Mouse (Mus musculus) stomach, embryonic 14.5 days (tissue): ENCODE measurements around the gene Vash1. TPM values are rescaled to one million over a fixed set of nuclear protein-coding genes. Genes with fewer than 3 reads are reported as not detected.
A peak's percentile ranks its signal among the peaks of the same experiment; 100 is the strongest.

Experiments used
- ATAC-seq: fragments of 200-750 bp; cut with Nextera tagmentation; 2 replicates; pipeline ENCODE4 v1.8.0; 2017; ENCODE audit warnings: low read depth, moderate TSS enrichment; ENCODE audit not compliant: insufficient number of reproducible peaks, insufficient read depth, low FRiP score
- H3K27ac ChIP-seq: fragments of 300-500 bp; sonication (generic); 2 replicates; pipeline ENCODE4 v1.5.1; 2014; ENCODE audit warnings: mild to moderate bottlenecking, low read length, moderate library complexity, mixed read lengths
- H3K27me3 ChIP-seq: fragments of 300-500 bp; sonication (generic); 2 replicates; pipeline ENCODE4 v1.6.1; 2014; ENCODE audit warnings: low read length, control low read depth, mixed read lengths; ENCODE audit not compliant: control insufficient read depth, insufficient read depth
- H3K36me3 ChIP-seq: fragments of 300-500 bp; sonication (generic); 2 replicates; pipeline ENCODE4 v1.6.1; 2014; ENCODE audit warnings: mild to moderate bottlenecking, control low read depth, low read length, moderate library complexity, mixed read lengths; ENCODE audit not compliant: control insufficient read depth, insufficient read depth
- H3K4me1 ChIP-seq: fragments of 300-500 bp; sonication (generic); 2 replicates; pipeline ENCODE4 v1.6.1; 2014; ENCODE audit warnings: low read length, control low read depth, mixed read lengths; ENCODE audit not compliant: control insufficient read depth, insufficient read depth
- H3K4me2 ChIP-seq: fragments of 300-500 bp; sonication (generic); replicated peaks from 2 replicates; pipeline ENCODE4 v1.6.1; 2014; ENCODE audit warnings: low read depth, low read length, control low read depth
- H3K4me3 ChIP-seq: fragments of 300-500 bp; sonication (generic); 2 replicates; pipeline ENCODE4 v1.5.1; 2014; ENCODE audit warnings: low read depth, low read length, control low read depth
- H3K9ac ChIP-seq: fragments of 300-500 bp; sonication (generic); replicated peaks from 2 replicates; pipeline ENCODE4 v1.6.1; 2014; ENCODE audit warnings: low read depth, mild to moderate bottlenecking, control low read depth, low read length, moderate library complexity, mixed read lengths
- H3K9me3 ChIP-seq: fragments of 300-500 bp; sonication (generic); 2 replicates; pipeline ENCODE4 v1.6.1; 2016; ENCODE audit warnings: low read depth, low read length, control low read depth; ENCODE audit not compliant: control insufficient read depth
- WGBS: fragments of 180-500 bp; shearing (Covaris S2); extraction: QIAGEN DNeasy Blood & Tissue Kit; methylation state at CpG from one replicate; pipeline ENCODE4 v1.1.7; 2014; 5-methylcytosine and 5-hydroxymethylcytosine counted together
- polyA plus RNA-seq: library from polyadenylated mRNA; unstranded; fragments of >200 nt; fragmentation: Nextera tagmentation; extraction: Ambion mirVana; gene quantifications from 2 replicates; pipeline ENCODE4 v1.2.1, GENCODE M21; 2014

The Vash1 gene
- polyA plus RNA-seq, 1 experiment from 2014 or later: 12.2 TPM

DNA sequence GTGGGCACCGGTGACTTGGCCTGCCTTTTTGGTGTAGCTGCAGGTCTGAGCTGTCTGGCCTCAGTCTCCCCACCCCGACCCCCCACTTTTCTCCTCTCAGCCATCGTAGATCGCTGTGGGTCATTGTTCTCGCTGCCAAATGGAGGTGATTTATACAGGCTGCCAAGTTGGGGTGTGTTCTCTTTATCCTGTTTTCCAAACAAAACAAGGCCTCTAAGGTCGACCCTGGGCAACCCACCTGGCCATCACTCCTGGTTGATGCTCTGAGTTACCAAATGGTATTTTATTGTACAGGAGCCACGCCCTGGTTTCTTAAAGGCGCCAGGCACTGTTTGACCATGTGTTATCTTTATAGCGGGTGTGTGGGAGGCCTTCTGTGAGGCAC lies 1.0 kb downstream of the Vash1 start:
- H3K9me3 ChIP-seq: peaks cover under 1% of the 10 kb centered on the region; the same call in 1 of the 2 replicates
- H3K27me3 ChIP-seq: no peaks in the 10 kb centered on the region
- ATAC-seq: no peak
- H3K4me2 ChIP-seq: peak overlapping the region; percentile 100
- peak overlapping the region; percentile 81; the same call in 1 of the 2 replicates for H3K27ac ChIP-seq
- H3K4me1 ChIP-seq: 0 out of 2 replicates have a peak, but pooled peaks cover 4% of the 10 kb centered on the region
- 4% methylated on average over 9 of the region's 9 CpGs for WGBS
- peak overlapping the region; percentile 73 for H3K9ac ChIP-seq
- H3K36me3 ChIP-seq: no peaks in the 10 kb centered on the region
- H3K4me3 ChIP-seq: peak overlapping the region; percentile 77

DNA sequence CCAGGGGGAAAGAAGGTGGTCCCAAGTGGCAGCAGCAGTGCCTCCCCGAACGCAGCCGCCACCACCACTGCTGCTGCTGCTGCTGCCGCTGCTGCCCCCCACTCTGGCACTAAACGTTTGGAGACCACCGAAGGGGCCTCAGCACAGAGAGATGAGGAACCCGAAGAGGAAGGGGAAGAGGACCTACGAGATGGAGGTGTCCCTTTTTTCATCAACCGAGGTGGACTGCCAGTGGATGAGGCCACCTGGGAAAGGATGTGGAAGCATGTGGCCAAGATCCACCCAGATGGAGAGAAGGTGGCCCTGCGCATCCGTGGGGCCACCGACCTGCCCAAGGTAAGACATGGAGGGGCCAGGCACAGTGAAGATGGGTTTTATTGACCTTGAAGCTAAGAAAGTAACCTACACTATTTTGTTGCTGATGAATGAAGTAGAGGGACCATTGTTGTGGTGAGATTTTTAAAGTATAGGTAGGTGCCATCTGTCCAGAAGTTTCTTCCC lies 1.5 kb downstream of the Vash1 start:
- 29% methylated on average over 12 of the region's 12 CpGs for WGBS
- Histone ChIP-seq H3K4me2 (peak overlapping the region; percentile 100), H3K4me1 (0 out of 2 replicates have a peak, but pooled peaks cover 4% of the 10 kb centered on the region), H3K36me3 (no peaks in the 10 kb centered on the region), H3K27me3 (no peaks in the 10 kb centered on the region), H3K27ac (no peak overlapping the region; the same call in 1 of the 2 replicates), H3K4me3 (peak overlapping the region; percentile 77), H3K9ac (peak overlapping the region; percentile 10; the same call in 1 of the 2 replicates), H3K9me3 (no peaks in the 10 kb centered on the region)
- ATAC-seq: no peak; the same call in 1 of the 2 replicates

DNA sequence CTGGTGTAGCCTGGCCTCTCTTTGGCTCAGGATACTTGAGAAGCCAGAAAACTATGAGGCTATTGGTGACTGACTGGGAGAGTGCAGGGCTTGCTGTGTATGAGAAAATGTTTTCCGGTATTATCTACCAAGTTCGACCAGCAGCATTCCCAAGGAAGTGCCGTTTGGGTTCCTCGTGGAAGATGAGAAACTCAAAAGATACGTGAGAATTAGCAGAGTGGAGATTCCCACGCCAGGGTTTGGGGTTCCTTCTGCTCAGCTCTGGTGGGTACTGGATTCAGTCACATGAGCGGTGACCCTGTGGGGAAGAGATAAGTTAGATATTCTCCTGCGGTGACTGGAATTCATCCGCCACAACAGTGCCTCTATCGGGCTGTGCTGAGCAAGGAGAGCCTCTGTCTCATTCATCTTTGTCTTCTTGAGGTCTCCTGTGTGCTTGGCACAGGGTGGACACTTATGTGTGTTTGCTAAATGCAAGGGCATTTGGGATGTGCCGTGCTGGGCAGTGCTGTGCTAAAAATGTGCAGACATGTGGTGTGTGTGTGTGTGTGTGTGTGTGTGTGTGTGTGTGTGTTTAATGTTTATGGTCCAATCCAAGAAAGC lies 2.2 kb downstream of the Vash1 start:
- H3K4me1 ChIP-seq: 0 out of 2 replicates have a peak, but pooled peaks cover 4% of the 10 kb centered on the region
- no peak overlapping the region; the same call in 1 of the 2 replicates for H3K27ac ChIP-seq
- peak overlapping the region; percentile 77 for H3K4me3 ChIP-seq
- H3K9ac ChIP-seq: peak overlapping the region; percentile 10; the same call in 1 of the 2 replicates
- no peaks in the 10 kb centered on the region for H3K27me3 ChIP-seq
- ATAC-seq: no peak; the same call in 1 of the 2 replicates
- no peaks in the 10 kb centered on the region for H3K36me3 ChIP-seq
- WGBS: 23% methylated on average over 11 of the region's 11 CpGs
- H3K4me2 ChIP-seq: peak overlapping the region; percentile 100
- H3K9me3 ChIP-seq: no peaks in the 10 kb centered on the region

DNA sequence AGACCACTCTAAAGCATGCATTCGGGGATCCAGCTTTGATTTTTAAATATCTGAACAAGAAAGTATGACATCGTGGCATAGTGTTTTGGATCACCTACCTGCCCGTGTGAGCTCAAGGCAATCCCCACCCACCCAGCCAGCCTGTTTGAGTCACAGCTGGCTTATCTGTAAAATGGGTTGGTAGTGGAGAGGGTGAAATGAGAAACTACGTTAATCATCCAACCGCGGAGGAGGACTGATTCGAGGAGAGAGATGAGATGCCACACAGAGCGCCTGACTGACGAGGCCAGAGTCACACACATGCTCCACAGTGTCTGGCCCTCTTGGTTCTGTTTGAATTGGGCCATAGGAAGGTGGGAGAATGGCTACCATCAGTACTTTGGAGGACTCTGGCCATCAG lies 3.1 kb downstream of the Vash1 start:
- no peaks in the 10 kb centered on the region for H3K27me3 ChIP-seq
- ATAC-seq: no peak
- no peak overlapping the region for H3K27ac ChIP-seq
- 0 out of 2 replicates have a peak overlapping the region, but pooled peaks have one; percentile 0 for H3K4me3 ChIP-seq
- no peak overlapping the region for H3K9ac ChIP-seq
- no peaks in the 10 kb centered on the region for H3K9me3 ChIP-seq
- H3K4me1 ChIP-seq: 0 out of 2 replicates have a peak, but pooled peaks cover 4% of the 10 kb centered on the region
- H3K36me3 ChIP-seq: no peaks in the 10 kb centered on the region
- 76% methylated on average over 9 of the region's 9 CpGs for WGBS
- 0 out of 2 replicates have a peak overlapping the region, but pooled peaks have one; percentile 10 for H3K4me2 ChIP-seq

DNA sequence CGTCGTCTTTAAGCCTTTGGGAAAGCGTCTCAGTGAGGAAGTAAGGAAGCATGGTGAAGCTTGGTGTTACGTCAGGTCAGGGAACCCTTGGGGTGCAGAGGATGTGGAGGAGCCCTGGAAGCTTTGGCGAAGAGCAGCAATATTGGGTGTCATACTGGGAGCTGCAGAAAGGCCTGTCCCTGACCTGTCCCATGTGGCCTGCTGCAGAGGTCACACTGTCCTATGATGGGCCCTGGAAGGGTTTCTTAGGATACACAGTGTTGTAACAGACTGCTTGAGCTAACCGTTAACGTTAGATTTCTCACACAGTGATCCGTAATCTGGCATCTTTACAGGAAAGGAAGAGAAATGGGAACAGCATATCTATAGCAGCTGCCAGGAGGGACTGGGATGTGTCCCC lies 3.7 kb downstream of the Vash1 start:
- 76% methylated on average over 8 of the region's 8 CpGs for WGBS
- ATAC-seq: no peak
- Histone ChIP-seq H3K9me3 (no peaks in the 10 kb centered on the region), H3K36me3 (no peaks in the 10 kb centered on the region), H3K27me3 (no peaks in the 10 kb centered on the region), H3K9ac (no peak overlapping the region), H3K27ac (no peak overlapping the region), H3K4me2 (0 out of 2 replicates have a peak overlapping the region, but pooled peaks have one; percentile 10), H3K4me3 (0 out of 2 replicates have a peak overlapping the region, but pooled peaks have one; percentile 0), H3K4me1 (0 out of 2 replicates have a peak, but pooled peaks cover 4% of the 10 kb centered on the region)

DNA sequence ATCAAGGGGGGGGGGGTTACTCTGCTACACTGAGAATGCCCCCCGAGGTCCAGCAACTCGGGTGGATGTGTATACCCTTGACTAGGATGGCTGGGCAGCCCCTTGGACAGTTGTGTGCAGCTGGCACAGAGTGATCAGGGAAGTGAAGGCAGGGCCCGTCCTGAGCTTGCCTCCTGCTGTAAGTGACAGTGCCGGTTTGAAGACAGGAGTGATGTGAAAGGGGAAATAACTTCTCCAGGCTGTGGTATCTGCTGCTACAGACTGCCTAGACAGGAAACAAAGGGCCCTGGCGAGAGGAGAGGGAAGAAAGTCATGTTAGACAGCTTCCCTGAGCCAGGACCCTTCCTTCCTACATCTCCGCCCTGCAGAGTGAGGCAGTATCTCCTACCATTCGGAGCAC lies 5.2 kb downstream of the Vash1 start:
- H3K4me3 ChIP-seq: no peak overlapping the region
- H3K4me1 ChIP-seq: 0 out of 2 replicates have a peak, but pooled peaks cover 4% of the 10 kb centered on the region
- no peaks in the 10 kb centered on the region for H3K9me3 ChIP-seq
- H3K36me3 ChIP-seq: no peaks in the 10 kb centered on the region
- no peaks in the 10 kb centered on the region for H3K27me3 ChIP-seq
- no peak for ATAC-seq
- H3K9ac ChIP-seq: no peak overlapping the region
- WGBS: 75% methylated on average over 7 of the region's 7 CpGs
- no peak overlapping the region for H3K4me2 ChIP-seq
- no peak overlapping the region for H3K27ac ChIP-seq

DNA sequence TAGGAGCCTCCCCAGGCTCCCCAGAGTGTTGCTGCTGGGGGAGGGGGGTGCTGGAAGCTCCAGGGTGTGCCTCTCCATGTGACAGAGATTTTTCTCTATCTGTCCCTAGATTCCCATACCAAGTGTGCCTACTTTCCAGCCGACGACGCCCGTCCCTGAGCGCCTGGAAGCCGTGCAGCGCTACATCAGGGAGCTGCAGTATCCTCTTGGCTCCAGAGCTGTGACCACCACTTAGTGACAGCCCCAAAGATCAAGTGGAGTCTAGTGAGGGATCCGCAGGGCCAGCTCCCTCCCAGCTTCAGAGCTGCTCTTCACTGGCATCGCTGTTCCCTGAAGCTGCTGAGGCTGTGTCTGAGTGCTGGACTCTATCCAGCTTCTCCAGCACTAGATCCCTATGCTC lies 6.8 kb downstream of the Vash1 start:
- no peak overlapping the region for H3K9ac ChIP-seq
- 80% methylated on average over 9 of the region's 9 CpGs for WGBS
- no peaks in the 10 kb centered on the region for H3K36me3 ChIP-seq
- no peak overlapping the region for H3K27ac ChIP-seq
- 0 out of 2 replicates have a peak, but pooled peaks cover 4% of the 10 kb centered on the region for H3K4me1 ChIP-seq
- no peak overlapping the region for H3K4me3 ChIP-seq
- H3K9me3 ChIP-seq: no peaks in the 10 kb centered on the region
- no peak for ATAC-seq
- H3K27me3 ChIP-seq: no peaks in the 10 kb centered on the region
- H3K4me2 ChIP-seq: no peak overlapping the region

DNA sequence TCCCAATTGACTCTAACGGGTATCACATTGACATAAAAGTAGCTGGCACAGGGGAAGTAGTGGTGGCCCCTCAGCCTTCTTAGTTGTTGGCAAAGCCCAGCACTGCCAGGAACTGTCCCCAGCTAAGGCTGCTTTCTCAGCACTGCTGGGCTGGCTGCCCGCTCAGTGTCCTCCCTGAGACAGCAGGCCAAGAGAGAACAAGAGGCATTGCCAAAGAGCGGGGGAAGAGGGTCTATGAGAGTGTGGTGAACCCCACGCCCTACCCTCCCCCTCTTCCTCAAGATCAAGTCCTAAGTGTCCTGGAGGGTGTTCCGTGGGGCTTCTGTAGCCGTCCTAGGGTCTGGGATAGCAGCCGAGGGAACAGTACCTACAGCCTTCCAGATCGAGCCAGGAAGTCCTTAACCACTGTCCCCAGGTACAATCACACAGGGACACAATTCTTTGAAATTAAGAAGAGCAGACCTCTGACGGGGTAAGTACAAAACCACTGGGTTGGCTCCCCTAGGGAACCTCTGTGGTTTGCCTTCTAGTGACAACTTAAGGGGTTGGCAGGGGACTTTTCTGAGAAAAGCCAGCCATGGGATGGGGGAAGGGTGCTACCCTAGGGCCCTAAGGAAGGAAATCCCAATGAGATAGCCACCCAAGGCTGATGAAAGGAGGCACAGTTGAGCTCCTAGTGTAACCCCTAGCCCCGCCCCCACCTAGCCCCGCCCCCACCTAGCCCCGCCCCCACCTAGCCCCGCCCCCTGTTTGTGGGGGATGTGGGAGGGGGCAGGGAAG lies 8.2 kb downstream of the Vash1 start:
- H3K27me3 ChIP-seq: no peaks in the 10 kb centered on the region
- no peak overlapping the region for H3K27ac ChIP-seq
- WGBS: 59% methylated on average over 13 of the region's 13 CpGs
- H3K4me3 ChIP-seq: no peak overlapping the region
- no peaks in the 10 kb centered on the region for H3K4me1 ChIP-seq
- H3K36me3 ChIP-seq: no peaks in the 10 kb centered on the region; the same call in 1 of the 2 replicates
- no peaks in the 10 kb centered on the region for H3K9me3 ChIP-seq
- no peak overlapping the region for H3K4me2 ChIP-seq
- no peak for ATAC-seq
- no peak overlapping the region for H3K9ac ChIP-seq
